Mouse (Mus musculus) intestine, embryonic 16.5 days (tissue): ENCODE data around the gene Chrna3. TPM values are rescaled to one million over a fixed set of nuclear protein-coding genes. Genes with fewer than 3 reads are reported as not detected.

Source experiments
- ATAC-seq: fragments of 200-750 bp; cut with Nextera tagmentation; 2 replicates; pipeline ENCODE4 v1.8.0; 2017; ENCODE audit warnings: moderate TSS enrichment, moderate library complexity
- H3K27ac ChIP-seq: fragments of 300-500 bp; sonication (generic); 2 replicates; pipeline ENCODE4 v1.5.1; 2014; ENCODE audit warnings: mild to moderate bottlenecking, low read length
- H3K27me3 ChIP-seq: fragments of 300-500 bp; sonication (generic); replicated peaks from 2 replicates; pipeline ENCODE4 v1.6.1; 2014; ENCODE audit warnings: low read length, control low read depth, mixed read lengths; ENCODE audit not compliant: control insufficient read depth, insufficient read depth
- H3K36me3 ChIP-seq: fragments of 300-500 bp; sonication (generic); 2 replicates; pipeline ENCODE4 v1.6.1; 2014; ENCODE audit warnings: low read length, control low read depth; ENCODE audit not compliant: control insufficient read depth, insufficient read depth
- H3K4me1 ChIP-seq: fragments of 300-500 bp; sonication (generic); 2 replicates; pipeline ENCODE4 v1.6.1; 2014; ENCODE audit warnings: low read length, control low read depth, mixed read lengths; ENCODE audit not compliant: control insufficient read depth, insufficient read depth
- H3K4me2 ChIP-seq: fragments of 300-500 bp; sonication (generic); 2 replicates; pipeline ENCODE4 v1.6.1; 2014; ENCODE audit warnings: low read depth, low read length, control low read depth
- H3K4me3 ChIP-seq: fragments of 300-500 bp; sonication (generic); 2 replicates; pipeline ENCODE4 v1.5.1; 2014; ENCODE audit warnings: mild to moderate bottlenecking, low read length
- H3K9ac ChIP-seq: fragments of 300-500 bp; sonication (generic); 2 replicates; pipeline ENCODE4 v1.6.1; 2014; ENCODE audit warnings: low read depth, low read length
- H3K9me3 ChIP-seq: fragments of 300-500 bp; sonication (generic); 2 replicates; pipeline ENCODE4 v1.6.1; 2016; ENCODE audit warnings: low read length, control low read depth; ENCODE audit not compliant: control insufficient read depth
- WGBS: fragments of 180-500 bp; shearing (Covaris S2); extraction: QIAGEN DNeasy Blood & Tissue Kit; methylation state at CpG from one replicate; pipeline ENCODE4 v1.1.7; 2014; 5-methylcytosine and 5-hydroxymethylcytosine counted together
- polyA plus RNA-seq: library from polyadenylated mRNA; unstranded; fragments of >200 nt; fragmentation: Nextera tagmentation; extraction: Ambion mirVana; gene quantifications from 2 replicates; pipeline ENCODE4 v1.2.1, GENCODE M21; 2015

Chrna3 gene
- 9.7 and 9.8 TPM in 2 replicates for polyA plus RNA-seq

DNA sequence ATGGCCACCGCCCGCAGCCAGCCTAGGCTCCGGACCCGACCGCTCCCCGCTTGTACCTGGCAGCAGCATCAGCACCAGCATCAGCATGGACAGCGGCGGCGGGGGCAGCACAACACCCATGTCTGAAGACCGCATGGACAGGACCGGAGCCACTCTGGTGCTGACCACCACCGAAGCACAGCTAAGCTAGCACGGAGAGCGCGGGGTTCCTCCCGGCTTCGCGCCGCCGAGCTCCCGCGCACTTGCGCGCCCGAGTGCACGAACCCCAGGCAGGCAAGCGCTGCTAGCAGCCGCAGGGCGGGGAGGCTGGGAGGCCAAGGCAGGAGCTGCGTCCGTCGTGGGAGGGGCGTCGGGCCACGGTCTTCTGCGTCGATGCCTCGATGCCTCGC lies at the start of gene Chrna3:
Gene Chrna3, minus strand, starts transcription at position 288 of the 389 bp plus-strand sequence.
- Histone ChIP-seq H3K4me1 (peaks cover 9% of the 10 kb centered on the region; the same call in 1 of the 2 replicates), H3K4me2 (peak within 1 kb of the TSS; percentile 48), H3K9ac (peak within 1 kb of the TSS; percentile 40), H3K9me3 (no peaks in the 10 kb centered on the region), H3K27ac (no peak within 1 kb of the TSS), H3K36me3 (no peaks in the 10 kb centered on the region), H3K27me3 (peaks cover 32% of the 10 kb centered on the region), H3K4me3 (peak within 1 kb of the TSS; percentile 37)
- 1% methylated on average over 39 of the region's 39 CpGs for WGBS
- peak; percentile 52 for ATAC-seq

- Histone ChIP-seq H3K27me3 (no peaks in the 10 kb centered on the region), H3K4me1 (no peaks in the 10 kb centered on the region), H3K9me3 (no peaks in the 10 kb centered on the region), H3K4me3 (no peak overlapping the region), H3K36me3 (no peaks in the 10 kb centered on the region), H3K9ac (no peak overlapping the region), H3K27ac (peak overlapping the region; percentile 23), H3K4me2 (no peak overlapping the region)
- no peak for ATAC-seq
- 39% methylated on average over 5 of the region's 5 CpGs for WGBS
Measured at GRCm38 (mm10) chr9:55067965-55068265, 41.6 kb upstream of the Chrna3 start.

DNA sequence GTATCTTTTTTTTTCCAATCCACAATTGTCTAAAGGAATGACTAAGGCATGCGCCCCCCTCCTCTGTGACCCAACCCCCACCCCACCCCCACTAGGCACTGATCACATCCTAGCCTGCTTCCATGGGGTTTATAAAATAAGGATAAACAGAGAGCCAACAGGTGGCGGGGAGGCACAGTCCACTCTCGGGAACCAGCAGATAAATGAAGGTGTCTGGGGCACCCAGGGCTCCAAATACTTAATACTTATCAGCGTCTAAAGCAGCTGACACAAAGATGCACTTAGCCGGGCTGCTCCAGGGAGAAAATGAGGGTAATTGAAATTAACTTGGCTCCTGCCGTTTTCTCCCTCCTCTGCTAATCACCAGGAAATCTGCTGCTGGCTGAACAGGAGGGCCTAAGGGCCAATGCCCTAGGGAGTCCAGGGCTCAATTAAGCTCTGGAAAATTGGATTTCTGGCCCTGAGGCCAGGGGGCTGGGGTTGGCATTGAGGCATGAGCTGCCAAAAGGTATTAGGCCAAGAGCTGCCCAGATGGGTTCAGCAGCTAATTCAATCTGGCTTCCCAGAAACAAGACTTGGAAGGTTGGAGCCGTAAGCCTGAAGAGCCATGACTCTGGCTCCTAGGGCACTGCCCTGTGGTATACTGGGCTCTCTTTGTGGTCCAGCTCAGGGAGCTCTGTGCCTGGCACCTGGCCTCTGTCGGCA lies 41.0 kb upstream of the Chrna3 start:
- ATAC-seq, result peak; percentile 36; the same call in 1 of the 2 replicates
- peak overlapping the region; percentile 23; the same call in 1 of the 2 replicates for H3K27ac ChIP-seq
- WGBS, result 33% methylated on average over 8 of the region's 8 CpGs
- no peak overlapping the region for H3K4me2 ChIP-seq
- no peak overlapping the region for H3K4me3 ChIP-seq
- no peaks in the 10 kb centered on the region for H3K27me3 ChIP-seq
- no peaks in the 10 kb centered on the region for H3K4me1 ChIP-seq
- no peaks in the 10 kb centered on the region for H3K36me3 ChIP-seq
- no peaks in the 10 kb centered on the region for H3K9me3 ChIP-seq
- no peak overlapping the region for H3K9ac ChIP-seq

DNA sequence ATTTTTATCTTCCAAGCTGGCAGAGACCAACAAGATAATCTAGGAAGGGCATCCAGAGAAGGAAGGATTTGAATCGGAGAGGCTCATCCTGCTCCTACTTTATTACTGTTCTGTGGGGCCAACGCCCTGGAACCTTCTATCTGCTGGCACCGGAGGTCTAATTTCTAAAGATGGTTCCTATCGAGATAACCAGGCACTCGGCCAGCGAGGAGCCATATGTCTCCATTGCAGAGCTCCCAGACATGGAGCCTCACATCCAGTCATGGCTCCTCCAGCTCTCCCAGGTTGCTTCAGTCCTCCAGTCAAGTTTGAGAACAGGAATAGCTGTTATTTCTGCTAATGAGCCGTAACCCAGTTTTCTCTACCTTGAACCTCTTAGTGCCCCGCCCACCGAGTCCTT lies 38.9 kb upstream of the Chrna3 start:
- WGBS, result 85% methylated on average over 9 of the region's 9 CpGs
- Histone ChIP-seq H3K4me1 (no peaks in the 10 kb centered on the region), H3K4me3 (no peak overlapping the region), H3K4me2 (no peak overlapping the region), H3K27ac (no peak overlapping the region), H3K9me3 (no peaks in the 10 kb centered on the region), H3K27me3 (no peaks in the 10 kb centered on the region), H3K36me3 (no peaks in the 10 kb centered on the region), H3K9ac (no peak overlapping the region)
- no peak for ATAC-seq

- H3K36me3 ChIP-seq, result no peaks in the 10 kb centered on the region
- H3K4me1 ChIP-seq, result no peaks in the 10 kb centered on the region
- 86% methylated on average over 4 of the region's 4 CpGs for WGBS
- no peak overlapping the region for H3K9ac ChIP-seq
- no peak overlapping the region for H3K27ac ChIP-seq
- no peaks in the 10 kb centered on the region for H3K9me3 ChIP-seq
- no peaks in the 10 kb centered on the region for H3K27me3 ChIP-seq
- no peak overlapping the region for H3K4me2 ChIP-seq
- no peak overlapping the region for H3K4me3 ChIP-seq
- ATAC-seq, result no peak
Measured at GRCm38 (mm10) chr9:55058067-55058466, 31.7 kb upstream of the Chrna3 start.

GRCm38 (mm10) chr9:55055386-55055930 lies 29.1 kb upstream of the Chrna3 start:
- Histone ChIP-seq H3K27me3 (no peaks in the 10 kb centered on the region), H3K4me1 (no peaks in the 10 kb centered on the region), H3K27ac (no peak overlapping the region), H3K9me3 (no peaks in the 10 kb centered on the region), H3K4me2 (no peak overlapping the region), H3K4me3 (no peak overlapping the region), H3K9ac (no peak overlapping the region), H3K36me3 (no peaks in the 10 kb centered on the region)
- no peak for ATAC-seq
- WGBS, result 70% methylated on average over 2 of the region's 2 CpGs

DNA sequence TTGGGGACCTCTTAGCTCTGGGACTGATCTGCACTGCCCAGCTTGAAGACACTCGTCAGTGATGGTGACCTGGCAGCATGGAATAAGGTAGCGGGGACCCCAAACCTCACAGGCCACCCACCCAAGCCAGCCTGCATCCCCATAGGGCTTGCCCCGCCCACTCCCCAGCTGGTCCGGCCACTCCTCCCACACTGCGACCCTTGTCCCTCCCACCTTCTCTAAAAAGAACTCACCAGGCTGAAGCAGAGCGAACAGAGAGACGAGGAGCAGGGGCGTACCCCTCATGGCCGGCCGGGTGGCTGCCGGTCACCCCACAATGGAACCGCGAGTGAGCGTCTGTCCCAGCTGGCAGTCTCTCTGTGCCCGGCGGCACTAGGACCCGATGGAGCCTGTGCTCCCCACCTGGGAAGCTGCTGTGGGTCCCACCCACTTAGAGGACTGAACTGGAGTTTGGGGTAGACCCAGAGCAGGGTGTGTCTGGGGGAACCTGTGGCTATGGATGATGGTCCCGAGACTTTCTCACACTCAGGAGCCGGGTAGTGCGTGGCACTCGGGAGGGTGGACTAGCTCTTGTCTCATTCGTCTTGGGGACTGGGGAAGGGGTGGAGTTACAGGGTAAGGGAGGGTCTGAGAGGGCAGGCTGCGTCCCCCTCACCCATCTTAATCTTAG lies 22.0 kb upstream of the Chrna3 start, which contains the start of gene Chrnb4:
Gene Chrnb4, minus strand, starts transcription at position 569 of the 670 bp plus-strand sequence.
- peak; percentile 33; the same call in 1 of the 2 replicates for ATAC-seq
- no peaks in the 10 kb centered on the region for H3K9me3 ChIP-seq
- H3K9ac ChIP-seq, result peak within 1 kb of the TSS; percentile 35
- H3K27me3 ChIP-seq, result 0 out of 2 replicates have a peak, but pooled peaks cover 4% of the 10 kb centered on the region
- no peak within 1 kb of the TSS for H3K27ac ChIP-seq
- peak within 1 kb of the TSS; percentile 39 for H3K4me3 ChIP-seq
- H3K4me1 ChIP-seq, result peaks cover 5% of the 10 kb centered on the region; the same call in 1 of the 2 replicates
- WGBS, result 2% methylated on average over 23 of the region's 23 CpGs
- no peaks in the 10 kb centered on the region for H3K36me3 ChIP-seq
- H3K4me2 ChIP-seq, result peak within 1 kb of the TSS; percentile 86

DNA sequence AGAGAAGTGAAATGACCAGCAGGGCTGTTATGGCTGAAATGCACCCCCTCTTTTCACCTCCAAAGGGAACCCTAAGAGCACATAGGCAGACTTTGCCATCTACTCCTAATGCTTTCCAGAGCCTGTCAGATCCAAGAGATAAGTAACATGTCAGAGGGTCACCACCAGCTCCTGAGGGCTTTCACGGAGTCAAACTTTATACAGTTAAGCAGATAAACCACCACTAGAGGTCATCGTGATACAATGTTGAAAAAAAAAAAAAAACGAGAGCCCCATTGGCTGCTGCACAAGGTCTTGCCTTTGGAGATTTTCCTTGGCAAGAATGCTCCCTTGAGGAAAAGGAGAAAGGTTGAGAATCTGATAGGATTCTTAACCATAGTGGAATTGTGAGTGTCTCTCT lies 20.4 kb upstream of the Chrna3 start:
- no peaks in the 10 kb centered on the region for H3K36me3 ChIP-seq
- no peak overlapping the region for H3K27ac ChIP-seq
- H3K4me2 ChIP-seq, result no peak overlapping the region
- no peak for ATAC-seq
- H3K4me1 ChIP-seq, result peaks cover 5% of the 10 kb centered on the region; the same call in 1 of the 2 replicates
- H3K9ac ChIP-seq, result no peak overlapping the region
- 0 out of 2 replicates have a peak, but pooled peaks cover 4% of the 10 kb centered on the region for H3K27me3 ChIP-seq
- WGBS, result 0% methylated on average over 3 of the region's 3 CpGs
- H3K9me3 ChIP-seq, result no peaks in the 10 kb centered on the region
- H3K4me3 ChIP-seq, result no peak overlapping the region

- Histone ChIP-seq H3K27me3 (0 out of 2 replicates have a peak, but pooled peaks cover 4% of the 10 kb centered on the region), H3K4me2 (no peak overlapping the region), H3K27ac (no peak overlapping the region), H3K4me3 (no peak overlapping the region), H3K4me1 (peaks cover 5% of the 10 kb centered on the region; the same call in 1 of the 2 replicates), H3K9me3 (no peaks in the 10 kb centered on the region), H3K9ac (no peak overlapping the region), H3K36me3 (no peaks in the 10 kb centered on the region)
- ATAC-seq, result no peak
- WGBS, result 52% methylated on average over 2 of the region's 2 CpGs
Measured at GRCm38 (mm10) chr9:55045001-55045400, 18.6 kb upstream of the Chrna3 start.
